In the genomic region with DNA sequence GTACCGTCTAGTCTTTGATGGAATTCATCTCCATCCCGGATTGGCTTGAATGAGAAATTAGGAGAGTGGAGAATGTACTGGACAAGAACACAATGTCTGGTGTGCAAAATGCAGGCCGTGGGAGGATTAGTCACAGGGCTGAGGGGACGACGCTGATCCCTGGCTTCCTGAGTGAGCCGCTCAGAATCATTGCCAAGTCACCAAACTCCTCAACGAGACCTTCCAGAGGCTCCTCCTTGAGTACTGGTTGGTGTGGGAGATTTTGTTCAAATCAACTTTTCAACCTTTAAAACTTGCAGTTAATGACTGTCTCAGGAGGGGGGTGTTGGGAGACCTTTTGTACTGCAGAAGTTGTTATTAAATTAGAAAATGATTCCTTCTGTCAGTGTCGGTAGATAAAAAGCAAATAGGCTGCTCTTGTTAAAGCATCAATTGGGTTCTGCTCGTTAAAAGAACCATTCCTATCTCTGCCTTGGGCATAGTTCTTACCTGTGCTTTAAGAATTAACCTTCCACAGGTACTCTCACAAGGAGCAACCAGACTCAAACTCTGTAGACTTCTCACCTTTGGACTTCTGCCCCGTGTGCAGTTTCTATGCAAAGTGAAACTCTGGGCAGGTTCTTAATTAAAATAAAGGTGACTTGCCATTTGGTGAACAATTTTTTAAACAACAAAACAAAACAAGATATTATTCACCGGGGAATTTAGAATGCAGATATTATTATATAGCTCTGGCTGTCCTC, we compare ENCODE assay signal across 20 mouse cellular contexts.
A peak's percentile ranks its signal among the peaks of the same experiment; 100 is the strongest.
DNase-seq lines count a peak whose midpoint lies in the region; ATAC-seq lines count a peak whose summit lies in the region.
"Had no signal": no experiment of that assay in that cellular context is flagged by ENCODE, and none has a peak within 500 bp of the region (broad histone marks: within the 10 kb centered on the region; RNA-seq: fewer than 3 reads in every experiment).

No protein-coding gene starts in this region.

- no peak overlapping the region for H3K9ac ChIP-seq in kidney, embryonic 16.5 days (replicated peaks; ENCODE audit: low read length)
- no peak overlapping the region for H3K9ac ChIP-seq in midbrain, embryonic 13.5 days (replicated peaks)
- H3K9ac ChIP-seq in hindbrain, embryonic 11.5 days (ENCODE audit: low read depth, low read length): no peak overlapping the region
- H3K9ac ChIP-seq: forebrain, postnatal 0 days; limb, embryonic 12.5 days; liver, embryonic 13.5 days; lung, embryonic 14.5 days had no signal

- H3K4me1 ChIP-seq in kidney, embryonic 16.5 days (ENCODE audit: insufficient read depth, low read length): no peaks in the 10 kb centered on the region
- peaks cover 16% of the 10 kb centered on the region for H3K4me1 ChIP-seq in midbrain, embryonic 13.5 days (replicated peaks)
- no peaks in the 10 kb centered on the region for H3K4me1 ChIP-seq in hindbrain, embryonic 11.5 days (replicated peaks; ENCODE audit: control insufficient read depth, insufficient read depth, low read length)
- H3K4me1 ChIP-seq: limb, embryonic 12.5 days; liver, embryonic 13.5 days had no signal

- H3K9me3 ChIP-seq in kidney, embryonic 16.5 days (ENCODE audit: low read length): no peaks in the 10 kb centered on the region
- H3K9me3 ChIP-seq in midbrain, embryonic 13.5 days: no peaks in the 10 kb centered on the region
- no peaks in the 10 kb centered on the region for H3K9me3 ChIP-seq in hindbrain, embryonic 11.5 days (ENCODE audit: control insufficient read depth, low read length)
- H3K9me3 ChIP-seq: forebrain, embryonic 10.5 days; limb, embryonic 12.5 days; liver, embryonic 13.5 days; midbrain, embryonic 10.5 days had no signal

- H3K27me3 ChIP-seq in kidney, embryonic 16.5 days (ENCODE audit: insufficient read depth, low read length): no peaks in the 10 kb centered on the region
- H3K27me3 ChIP-seq in midbrain, embryonic 13.5 days: no peaks in the 10 kb centered on the region
- no peaks in the 10 kb centered on the region for H3K27me3 ChIP-seq in hindbrain, embryonic 11.5 days (ENCODE audit: control insufficient read depth, insufficient read depth, low read length)
- H3K27me3 ChIP-seq: limb, embryonic 12.5 days; liver, embryonic 13.5 days had no signal

- 73% methylated on average over 11 of the region's 11 CpGs for WGBS in kidney, embryonic 16.5 days
- WGBS in midbrain, embryonic 13.5 days: 73% methylated on average over 11 of the region's 11 CpGs
- WGBS in hindbrain, embryonic 11.5 days: 88% methylated on average over 11 of the region's 11 CpGs

- H3K4me2 ChIP-seq in kidney, embryonic 16.5 days (replicated peaks; ENCODE audit: low read depth, low read length): no peak overlapping the region
- H3K4me2 ChIP-seq in midbrain, embryonic 13.5 days (replicated peaks): no peak overlapping the region
- no peak overlapping the region for H3K4me2 ChIP-seq in hindbrain, embryonic 11.5 days (replicated peaks; ENCODE audit: low read depth, low read length)
- H3K4me2 ChIP-seq: limb, embryonic 12.5 days; liver, embryonic 13.5 days; lung, embryonic 14.5 days had no signal

- H3K4me3 ChIP-seq in kidney, embryonic 16.5 days (ENCODE audit: low read length): no peak overlapping the region
- H3K4me3 ChIP-seq in midbrain, embryonic 13.5 days (replicated peaks): no peak overlapping the region
- H3K4me3 ChIP-seq in hindbrain, embryonic 11.5 days (ENCODE audit: low read depth, low read length): no peak overlapping the region
- H3K4me3 ChIP-seq: forebrain, embryonic 10.5 days; limb, embryonic 12.5 days; liver, embryonic 13.5 days; midbrain, embryonic 10.5 days had no signal

- peak; percentile 6 to 8 for DNase-seq in heart, adult 18-20 months
- no peak for DNase-seq in heart, adult 9 months (ENCODE audit: low spot score in 2 of 2)
- DNase-seq in Muller cell, postnatal 12 days (ENCODE audit: inconsistent ontology term): peak; percentile 49
- DNase-seq in adrenal gland, postnatal 14 days: peak; percentile 48
- no peak for DNase-seq in hindbrain, embryonic 11.5 days (ENCODE audit: low spot score)
- no peak for DNase-seq in cerebellum, postnatal 10 days
- DNase-seq: B cell, adult 2 months; cerebellum, postnatal 25 days; forebrain, postnatal 0 days; liver, embryonic 13.5 days; lung, embryonic 14.5 days; spleen, adult 18-20 months; thymus, postnatal 36 days had no signal

- H3K36me3 ChIP-seq in kidney, embryonic 16.5 days (ENCODE audit: insufficient read depth, low read length): no peaks in the 10 kb centered on the region
- no peaks in the 10 kb centered on the region for H3K36me3 ChIP-seq in midbrain, embryonic 13.5 days
- H3K36me3 ChIP-seq in hindbrain, embryonic 11.5 days (ENCODE audit: control insufficient read depth, insufficient read depth, low read length): no peaks in the 10 kb centered on the region
- H3K36me3 ChIP-seq: forebrain, embryonic 10.5 days; limb, embryonic 12.5 days; liver, embryonic 13.5 days; midbrain, embryonic 10.5 days had no signal

- H3K27ac ChIP-seq in kidney, embryonic 16.5 days (ENCODE audit: low read length): 0 out of 2 replicates have a peak overlapping the region, but pooled peaks have one; percentile 8
- H3K27ac ChIP-seq in midbrain, embryonic 13.5 days: no peak overlapping the region
- no peak overlapping the region for H3K27ac ChIP-seq in hindbrain, embryonic 11.5 days (ENCODE audit: low read depth, low read length)
- H3K27ac ChIP-seq: forebrain, embryonic 10.5 days; limb, embryonic 12.5 days; liver, embryonic 13.5 days; macrophage; midbrain, embryonic 10.5 days had no signal

- ATAC-seq in kidney, embryonic 16.5 days (ENCODE audit: low FRiP score, low TSS enrichment): no peak
- no peak for ATAC-seq in midbrain, embryonic 13.5 days
- ATAC-seq in hindbrain, embryonic 11.5 days (ENCODE audit: low FRiP score): no peak
- ATAC-seq: forebrain, postnatal 0 days; hindbrain, embryonic 16.5 days had no signal

Comparison
In these comparisons a context has a peak if more than half of its experiments do, and no peak if none do; other contexts are left out.
1. DNase-seq: peak in heart, adult 18-20 months (2 of 2), Muller cell, postnatal 12 days (single experiment) and adrenal gland, postnatal 14 days (single experiment); none in heart, adult 9 months (0 of 2), hindbrain, embryonic 11.5 days (single experiment) and cerebellum, postnatal 10 days (0 of 2).